In the genomic region with DNA sequence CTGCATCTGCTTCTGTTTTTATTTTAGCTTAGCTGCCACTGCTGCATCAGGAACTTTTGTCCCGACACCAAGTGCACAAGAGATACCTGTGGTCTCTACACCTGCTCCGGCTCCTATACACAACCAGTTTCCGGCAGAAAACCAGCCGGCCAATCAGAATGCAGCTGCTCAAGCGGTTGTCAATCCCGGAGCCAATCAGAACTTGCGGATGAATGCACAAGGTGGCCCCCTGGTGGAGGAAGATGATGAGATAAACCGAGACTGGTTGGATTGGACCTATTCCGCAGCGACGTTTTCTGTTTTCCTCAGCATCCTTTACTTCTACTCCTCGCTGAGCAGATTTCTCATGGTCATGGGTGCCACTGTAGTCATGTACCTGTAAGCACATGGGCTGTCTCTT, we compare ENCODE assay signal across 9 mouse cellular contexts. TPM values are rescaled to one million over a fixed set of nuclear protein-coding genes. Genes with fewer than 3 reads are reported as not detected.
DNase-seq lines count a peak whose midpoint lies in the region; ATAC-seq and TF ChIP-seq lines count a peak whose summit lies in the region.
"Had no signal": no experiment of that assay in that cellular context is flagged by ENCODE, and none has a peak within 500 bp of the region (broad histone marks: within the 10 kb centered on the region; RNA-seq: fewer than 3 reads in every experiment).

No protein-coding gene starts in this region.

- 0 out of 2 replicates have a peak, but pooled peaks have one; percentile 14 for TF ChIP-seq CTCF in bone marrow macrophage, adult 2 months (IDR thresholded peaks at IDR 0.05; ENCODE audit: low read depth, low read length)
- peak; percentile 62; the same call in 1 of the 2 replicates for TF ChIP-seq CTCF in small intestine, adult 2 months (IDR thresholded peaks at IDR 0.05; ENCODE audit: extremely low read depth, insufficient read length, insufficient replicate concordance, low read depth, low read length)

- no peaks in the 10 kb centered on the region for H3K27me3 ChIP-seq in small intestine, adult 2 months (ENCODE audit: control insufficient read depth, insufficient read depth, low read length)
- H3K27me3 ChIP-seq: limb, embryonic 12.5 days had no signal

- H3K4me3 ChIP-seq in bone marrow macrophage, adult 2 months (ENCODE audit: insufficient read depth, low read length) = no peak overlapping the region
- H3K4me3 ChIP-seq in small intestine, adult 2 months (ENCODE audit: low read depth, low read length) = no peak overlapping the region
- H3K4me3 ChIP-seq: limb, embryonic 12.5 days had no signal

- H3K36me3 ChIP-seq in small intestine, adult 2 months (ENCODE audit: control insufficient read depth, insufficient read depth, low read length) = peaks cover 74% of the 10 kb centered on the region

- intact Hi-C loops in left cerebral cortex, postnatal 4 days (cut with DNase I) = no loop called here

- DNase-seq in frontal cortex, postnatal 25 days (ENCODE audit: low spot score in 2 of 2) = peak; percentile 32 to 38
- no peak for DNase-seq in frontal cortex, postnatal 10 days (ENCODE audit: low spot score in 2 of 2)
- DNase-seq in right cerebral cortex, adult 18-20 months = peak; percentile 42
- DNase-seq in right cerebral cortex, postnatal 36 days (ENCODE audit: low spot score in 2 of 2) = no peak
- peak; percentile 38 for DNase-seq in left cerebral cortex, postnatal 4 days

- no peak for TF ChIP-seq POLR2A in bone marrow macrophage, adult 2 months (IDR thresholded peaks at IDR 0.05; ENCODE audit: borderline replicate concordance, low read depth, low read length)
- no peak for TF ChIP-seq POLR2A in small intestine, adult 2 months (IDR thresholded peaks at IDR 0.05; ENCODE audit: low read depth, low read length)

- WGBS in small intestine, adult 2 months = 79% methylated on average over 12 of the region's 12 CpGs

- no peak overlapping the region for H3K27ac ChIP-seq in bone marrow macrophage, adult 2 months (ENCODE audit: insufficient read depth, low read depth, low read length)
- H3K27ac ChIP-seq in small intestine, adult 2 months (ENCODE audit: insufficient read depth, low read depth, low read length) = no peak overlapping the region
- H3K27ac ChIP-seq: limb, embryonic 12.5 days had no signal

- 0 out of 2 replicates have a peak, but pooled peaks cover 3% of the 10 kb centered on the region for H3K4me1 ChIP-seq in bone marrow macrophage, adult 2 months (ENCODE audit: control insufficient read depth, insufficient read depth, low read length)
- no peaks in the 10 kb centered on the region for H3K4me1 ChIP-seq in small intestine, adult 2 months (ENCODE audit: control insufficient read depth, insufficient read depth, insufficient read length, low read length)

- ATAC-seq in granulocyte monocyte progenitor cell, adult 5-6 weeks (replicated peaks; ENCODE audit: poor library complexity, severe bottlenecking) = peak; percentile 48

RNA-seq across cellular contexts. Expression of a gene that starts 5.9 kb away (rescaled TPM):
- polyA plus RNA-seq in bone marrow macrophage, adult 2 months (2012; ENCODE audit: insufficient read depth, insufficient read length, missing spikeins) = 86.2 and 93.4 TPM in 2 replicates
- 81.6 and 83.0 TPM in 2 replicates for total RNA-seq in granulocyte monocyte progenitor cell, adult 5-6 weeks (2014; fragmentation: Nextera tagmentation)
- total RNA-seq in granulocyte monocyte progenitor cell, adult 5-6 weeks (2017) = 80.3 and 95.4 TPM in 2 replicates
- 10 to 100 TPM; 34.4 to 36.1 TPM for total RNA-seq in left cerebral cortex, postnatal 4 days (2021)
- 302 and 331 TPM in 2 replicates for polyA plus RNA-seq in small intestine, adult 2 months (2012; rRNA removed)

RNA-seq across cellular contexts. Expression of a gene that starts 42.0 kb away (rescaled TPM):
- polyA plus RNA-seq in bone marrow macrophage, adult 2 months (2012; ENCODE audit: insufficient read depth, insufficient read length, missing spikeins) = 37.8 and 44.1 TPM in 2 replicates
- total RNA-seq in granulocyte monocyte progenitor cell, adult 5-6 weeks (2014; fragmentation: Nextera tagmentation) = 35.8 and 43.0 TPM in 2 replicates
- total RNA-seq in granulocyte monocyte progenitor cell, adult 5-6 weeks (2017) = 19.3 and 19.4 TPM in 2 replicates
- under 1 TPM; 0.30 to 0.81 TPM for total RNA-seq in left cerebral cortex, postnatal 4 days (2021)
- polyA plus RNA-seq in small intestine, adult 2 months (2012; rRNA removed) = 3.4 and 7.4 TPM in 2 replicates

Comparison
In these comparisons a context has a peak if more than half of its experiments do, and no peak if none do; other contexts are left out.
1. DNase-seq: peak in frontal cortex, postnatal 25 days (2 of 2), right cerebral cortex, adult 18-20 months (single experiment) and left cerebral cortex, postnatal 4 days (single experiment); none in frontal cortex, postnatal 10 days (0 of 2) and right cerebral cortex, postnatal 36 days (0 of 2).
2. RNA of a gene that starts 42.0 kb away (total RNA-seq): 19.3 to 43.0 TPM in granulocyte monocyte progenitor cell, adult 5-6 weeks; 0.30 to 0.81 TPM in left cerebral cortex, postnatal 4 days; every median in the first group is over 10 times any median in the second.